Mouse (Mus musculus) right cerebral cortex, postnatal 25 days (tissue): ENCODE measurements around the gene Ppp2r2c.

Source experiments
- DNase-seq: peaks from one replicate; pipeline ENCODE4 v3.0.0; 2022

Gene Ppp2r2c

DNA sequence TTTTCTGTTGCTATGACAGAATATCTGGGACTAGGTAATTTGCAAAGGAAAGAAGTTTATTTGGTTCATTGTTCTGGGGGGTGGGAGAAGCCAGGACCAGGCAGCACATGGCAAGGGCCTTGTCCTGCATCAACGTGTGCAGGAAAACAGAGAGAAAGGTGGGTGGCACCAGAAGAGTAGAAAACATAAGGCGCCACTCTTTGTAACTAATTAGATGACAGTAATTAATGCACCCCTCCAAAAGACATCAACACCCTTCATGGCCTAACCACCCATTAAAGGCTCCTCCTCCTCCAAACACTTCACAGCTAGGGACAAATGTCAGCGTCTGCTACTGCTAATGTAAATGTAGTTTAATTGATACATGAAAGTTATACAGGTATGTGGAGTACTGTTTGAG is 121.9 kb downstream of the Ppp2r2c start:
- DNase-seq = no peak

GRCm38 (mm10) chr5:36990631-36991350 is 122.5 kb downstream of the Ppp2r2c start:
- DNase-seq = no peak

GRCm38 (mm10) chr5:36996410-36996809 is 128.1 kb downstream of the Ppp2r2c start:
- DNase-seq = no peak

DNA sequence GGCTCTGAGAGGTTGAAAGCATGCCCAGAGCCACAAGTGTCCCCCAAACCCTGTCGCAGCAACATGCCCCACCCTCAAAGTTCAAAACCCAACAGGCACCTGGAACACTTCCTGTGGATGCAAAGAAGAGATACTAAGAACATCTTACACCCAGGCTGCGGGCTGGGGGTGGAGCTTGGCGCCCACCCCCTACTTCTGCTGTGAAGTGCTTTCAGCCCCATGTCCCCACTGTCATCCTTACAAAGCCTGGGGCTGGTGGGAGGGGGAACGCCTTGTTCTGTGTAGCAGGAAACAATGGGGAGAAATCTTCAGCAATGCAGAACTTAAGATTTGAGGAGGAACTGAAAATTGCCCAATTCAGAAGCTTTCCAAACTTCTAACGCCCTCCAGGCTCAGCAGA is 129.7 kb downstream of the Ppp2r2c start:
- DNase-seq = no peak

- no peak for DNase-seq
Measured at GRCm38 (mm10) chr5:37001002-37001401, 132.7 kb downstream of the Ppp2r2c start.

DNA sequence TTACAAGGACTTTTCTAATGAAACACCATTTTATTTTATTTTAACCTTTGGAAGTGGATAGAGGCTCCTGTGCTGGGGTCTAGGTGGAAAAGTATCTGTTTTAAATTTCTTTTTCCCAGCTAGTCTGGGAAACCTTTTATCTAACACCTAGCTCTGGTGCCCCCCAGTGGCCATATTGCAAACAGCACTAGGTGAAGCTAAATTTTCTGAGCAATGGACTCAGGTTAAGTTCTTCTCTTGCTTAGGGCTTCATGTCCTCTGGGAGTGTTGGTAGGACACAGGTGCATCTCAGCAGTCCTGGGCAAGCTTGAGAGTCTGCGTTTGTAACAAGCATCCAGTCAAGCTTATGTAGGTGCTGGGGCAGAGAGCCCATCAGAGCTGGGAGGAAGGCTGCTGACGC is 133.7 kb downstream of the Ppp2r2c start:
- DNase-seq = peak; percentile 73
